Mouse (Mus musculus): ENCODE data around the gene Ccdc124. TPM values are rescaled to one million over a fixed set of nuclear protein-coding genes. Genes with fewer than 3 reads are reported as not detected.

The Ccdc124 gene
- polyA plus RNA-seq, 1 experiment from 2014 or later: 90.9 TPM

DNA sequence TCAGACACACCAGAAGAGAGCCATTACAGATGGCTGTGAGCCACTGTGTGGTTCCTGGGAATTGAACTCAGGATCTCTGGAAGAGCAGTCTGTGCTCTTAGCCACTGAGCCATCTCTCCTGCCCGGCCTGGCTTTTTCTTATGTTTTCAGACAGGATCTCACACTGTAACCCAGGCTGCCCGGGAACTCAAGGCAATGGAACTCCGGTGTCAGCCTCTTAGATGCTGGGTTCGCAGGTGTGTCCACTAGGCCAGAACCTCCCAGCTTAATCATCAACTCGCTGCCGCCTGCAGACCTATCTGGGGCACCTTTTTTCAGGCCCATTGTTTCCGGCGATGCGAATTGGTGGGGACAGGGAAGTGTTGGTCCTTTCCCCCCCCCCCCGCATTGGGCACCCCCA is 33.1 kb downstream of the Ccdc124 start:
- Histone ChIP-seq H3K27me3 (replicated peaks) (no peaks in the 10 kb centered on the region), H3K4me1 (peaks cover 19% of the 10 kb centered on the region), H3K36me3 (0 out of 2 replicates have a peak, but pooled peaks cover 6% of the 10 kb centered on the region), H3K4me2 (peak overlapping the region; percentile 31; the same call in 1 of the 2 replicates), H3K27ac (peak overlapping the region; percentile 87), H3K9ac (no peak overlapping the region), H3K4me3 (replicated peaks) (no peak overlapping the region), H3K9me3 (no peaks in the 10 kb centered on the region)
- 43% methylated on average over 10 of the region's 10 CpGs for WGBS
- ATAC-seq (ENCODE audit: insufficient read depth, low FRiP score, low read depth): no peak

DNA sequence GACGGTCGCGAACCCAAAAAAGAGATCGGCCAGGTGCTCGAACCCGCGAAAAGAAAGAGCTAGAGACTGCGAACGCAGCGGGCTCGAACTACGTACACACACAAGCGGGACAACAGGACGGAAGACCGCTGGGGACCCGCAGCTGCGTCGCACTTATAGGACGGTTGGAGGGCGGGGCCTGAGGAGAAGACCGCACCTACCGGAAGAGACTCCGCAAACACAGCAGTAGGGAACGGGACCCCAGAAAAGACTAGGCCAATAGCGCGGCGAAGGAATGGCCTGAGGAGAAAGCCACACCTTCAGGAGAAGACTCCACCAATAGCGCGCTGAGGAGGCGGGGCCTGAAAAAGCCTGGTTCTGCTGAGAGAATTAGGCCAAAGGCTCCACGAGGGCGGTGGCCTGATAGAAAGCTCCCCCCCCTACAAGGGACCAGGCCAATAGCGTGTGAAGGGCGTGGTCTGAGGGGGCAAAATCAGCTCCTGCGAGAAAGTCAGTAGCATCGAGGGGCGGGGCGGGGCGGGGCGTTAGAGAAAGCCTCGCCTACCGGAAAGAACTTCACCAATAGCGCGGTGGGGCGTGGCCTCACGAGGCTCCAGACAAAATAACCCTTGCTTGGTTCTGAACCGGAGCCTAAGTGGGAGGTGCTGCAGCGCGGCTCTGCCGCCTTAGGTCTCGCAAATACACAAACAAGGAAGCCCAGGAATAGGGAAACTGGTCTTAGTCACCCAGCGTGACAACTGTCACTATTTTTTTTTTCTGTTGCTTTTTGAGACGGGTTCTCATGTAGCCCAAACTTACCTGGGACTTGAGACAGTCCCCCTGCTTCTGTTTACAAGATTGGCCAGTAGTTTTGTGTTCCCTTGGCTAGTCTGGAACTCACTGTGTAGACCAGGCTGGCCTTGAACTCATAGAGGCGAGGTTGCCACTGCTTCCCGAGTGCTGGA is 34.1 kb downstream of the Ccdc124 start, which contains the start of gene Arrdc2:
Arrdc2 (minus strand) TSS at position 313 of the 944 bp plus-strand sequence.
- Histone ChIP-seq H3K36me3 (0 out of 2 replicates have a peak, but pooled peaks cover 6% of the 10 kb centered on the region), H3K9me3 (no peaks in the 10 kb centered on the region), H3K4me1 (peaks cover 19% of the 10 kb centered on the region), H3K27ac (peak within 1 kb of the TSS; percentile 91), H3K4me3 (replicated peaks) (peak within 1 kb of the TSS; percentile 70), H3K9ac (peak within 1 kb of the TSS; percentile 77), H3K4me2 (peak within 1 kb of the TSS; percentile 72), H3K27me3 (replicated peaks) (no peaks in the 10 kb centered on the region)
- peak; percentile 95 for ATAC-seq (ENCODE audit: insufficient read depth, low FRiP score, low read depth)
- WGBS: 2% methylated on average over 55 of the region's 55 CpGs

DNA sequence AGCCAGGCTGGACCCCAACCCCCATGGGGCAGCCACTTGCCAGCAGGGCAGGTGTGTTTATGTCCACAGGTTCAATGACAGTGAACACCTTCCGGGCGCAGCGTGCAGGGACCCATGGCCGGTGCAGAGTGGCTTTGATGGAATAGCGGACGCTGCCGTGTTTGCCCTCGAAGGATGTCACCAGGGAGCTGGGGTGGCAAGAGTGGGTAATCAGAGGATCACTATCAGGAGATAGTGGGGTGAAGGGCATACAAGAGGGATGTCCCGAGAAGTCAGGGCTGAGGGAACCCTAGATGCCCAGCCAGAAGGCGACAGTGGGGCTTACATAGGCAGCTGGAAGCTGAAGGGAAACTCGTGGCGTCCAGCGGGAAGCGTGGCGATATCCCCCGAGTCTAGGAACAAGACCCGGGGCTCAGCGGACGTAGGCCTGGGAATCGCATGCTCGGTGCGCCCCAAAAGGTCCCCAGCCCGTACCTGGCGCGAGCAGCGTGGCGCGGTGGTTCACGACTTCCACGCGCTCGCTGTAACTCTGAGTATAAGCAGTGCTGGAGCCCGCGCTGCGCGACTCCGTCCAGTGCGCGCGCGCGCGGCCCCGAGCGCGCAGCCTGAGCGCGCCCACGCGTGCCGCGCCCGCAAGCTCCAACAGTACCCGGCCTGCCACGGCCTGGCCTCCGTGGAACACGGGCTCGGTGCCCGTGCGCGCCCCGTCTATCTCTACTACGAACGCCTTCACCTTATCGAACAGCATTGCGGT is 34.9 kb downstream of the Ccdc124 start:
- ATAC-seq (ENCODE audit: insufficient read depth, low FRiP score, low read depth): peak; percentile 20
- Histone ChIP-seq H3K4me3 (replicated peaks) (peak overlapping the region; percentile 70), H3K4me2 (peak overlapping the region; percentile 72), H3K36me3 (0 out of 2 replicates have a peak, but pooled peaks cover 6% of the 10 kb centered on the region), H3K4me1 (peaks cover 19% of the 10 kb centered on the region), H3K27me3 (replicated peaks) (no peaks in the 10 kb centered on the region), H3K9me3 (no peaks in the 10 kb centered on the region), H3K9ac (peak overlapping the region; percentile 77), H3K27ac (peak overlapping the region; percentile 91)
- 2% methylated on average over 66 of the region's 66 CpGs for WGBS

DNA sequence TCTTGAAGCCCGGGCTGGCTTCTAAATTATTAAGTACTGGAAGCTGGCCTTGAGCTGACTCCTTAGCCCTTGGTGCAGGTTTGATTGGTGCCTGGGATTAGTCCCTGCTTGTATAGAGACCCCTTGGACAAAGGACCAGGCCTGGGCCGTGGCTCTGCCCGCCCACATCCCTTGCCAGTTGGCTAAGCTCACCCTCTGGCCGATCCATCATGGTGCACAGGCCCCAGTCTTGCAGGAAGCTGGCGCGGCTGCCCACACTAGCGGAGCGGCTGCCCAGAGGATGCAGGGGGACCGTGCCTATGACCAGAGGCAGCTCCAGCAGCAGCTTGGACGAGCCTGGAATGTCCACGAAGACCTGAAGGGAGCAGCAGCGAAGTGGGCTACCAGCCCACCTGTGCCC is 37.1 kb downstream of the Ccdc124 start:
- Histone ChIP-seq H3K27ac (no peak overlapping the region), H3K9ac (no peak overlapping the region), H3K27me3 (replicated peaks) (no peaks in the 10 kb centered on the region), H3K4me2 (no peak overlapping the region), H3K4me1 (peaks cover 24% of the 10 kb centered on the region), H3K4me3 (replicated peaks) (no peak overlapping the region), H3K36me3 (0 out of 2 replicates have a peak, but pooled peaks cover 6% of the 10 kb centered on the region), H3K9me3 (no peaks in the 10 kb centered on the region)
- ATAC-seq (ENCODE audit: insufficient read depth, low FRiP score, low read depth): no peak
- WGBS: 89% methylated on average over 12 of the region's 12 CpGs

DNA sequence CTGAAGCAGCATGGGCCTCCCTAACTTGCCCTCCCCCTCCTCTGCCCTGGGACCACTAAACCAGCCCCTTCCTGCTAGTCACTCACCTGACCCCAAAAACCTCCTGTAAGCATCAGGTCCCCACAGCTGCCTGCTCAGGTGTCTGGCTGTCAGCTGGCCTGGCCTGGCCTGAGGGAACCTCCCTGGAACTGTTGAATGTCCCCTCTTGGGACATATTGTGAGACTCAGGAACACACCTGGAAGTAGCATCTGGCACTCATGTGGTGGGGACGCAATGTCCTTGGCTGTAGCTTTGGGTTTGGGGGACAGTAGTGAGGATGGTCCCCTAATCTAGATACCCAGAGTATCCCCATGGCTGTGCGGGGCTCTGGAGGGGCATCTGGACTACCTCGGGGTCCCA is 39.7 kb downstream of the Ccdc124 start:
- Histone ChIP-seq H3K36me3 (0 out of 2 replicates have a peak, but pooled peaks cover 6% of the 10 kb centered on the region), H3K9me3 (no peaks in the 10 kb centered on the region), H3K9ac (no peak overlapping the region), H3K27ac (no peak overlapping the region), H3K4me1 (peaks cover 11% of the 10 kb centered on the region; the same call in 1 of the 2 replicates), H3K4me2 (no peak overlapping the region), H3K4me3 (replicated peaks) (no peak overlapping the region), H3K27me3 (replicated peaks) (no peaks in the 10 kb centered on the region)
- no peak for ATAC-seq (ENCODE audit: insufficient read depth, low FRiP score, low read depth)
- 89% methylated on average over 3 of the region's 3 CpGs for WGBS

DNA sequence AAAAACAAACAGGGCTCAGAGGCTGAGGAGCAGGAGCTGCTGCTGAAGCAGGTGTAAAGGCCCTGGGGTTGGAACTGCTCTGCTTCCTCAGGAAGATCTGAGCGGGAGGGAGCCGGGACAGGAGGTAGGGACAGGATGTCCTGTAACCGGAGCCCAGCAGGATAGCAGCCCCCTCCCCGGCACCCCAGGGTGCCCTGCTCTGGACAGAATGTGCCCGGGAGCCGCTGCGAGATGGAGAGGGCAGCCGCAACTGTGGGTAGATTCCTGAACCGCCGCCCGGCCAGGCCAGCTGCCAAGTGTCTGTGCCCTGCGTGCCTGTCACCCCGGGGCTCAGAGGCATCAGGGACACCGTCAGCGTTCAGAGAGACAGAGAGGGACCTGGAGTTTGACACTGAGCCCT is 40.2 kb downstream of the Ccdc124 start:
- H3K4me2 ChIP-seq: no peak overlapping the region
- H3K36me3 ChIP-seq: 0 out of 2 replicates have a peak, but pooled peaks cover 6% of the 10 kb centered on the region
- WGBS: 43% methylated on average over 15 of the region's 15 CpGs
- H3K27ac ChIP-seq: no peak overlapping the region
- H3K27me3 ChIP-seq (replicated peaks): no peaks in the 10 kb centered on the region
- H3K9ac ChIP-seq: no peak overlapping the region
- no peaks in the 10 kb centered on the region for H3K9me3 ChIP-seq
- H3K4me1 ChIP-seq: peaks cover 7% of the 10 kb centered on the region; the same call in 1 of the 2 replicates
- no peak overlapping the region for H3K4me3 ChIP-seq (replicated peaks)
- ATAC-seq (ENCODE audit: insufficient read depth, low FRiP score, low read depth): no peak

DNA sequence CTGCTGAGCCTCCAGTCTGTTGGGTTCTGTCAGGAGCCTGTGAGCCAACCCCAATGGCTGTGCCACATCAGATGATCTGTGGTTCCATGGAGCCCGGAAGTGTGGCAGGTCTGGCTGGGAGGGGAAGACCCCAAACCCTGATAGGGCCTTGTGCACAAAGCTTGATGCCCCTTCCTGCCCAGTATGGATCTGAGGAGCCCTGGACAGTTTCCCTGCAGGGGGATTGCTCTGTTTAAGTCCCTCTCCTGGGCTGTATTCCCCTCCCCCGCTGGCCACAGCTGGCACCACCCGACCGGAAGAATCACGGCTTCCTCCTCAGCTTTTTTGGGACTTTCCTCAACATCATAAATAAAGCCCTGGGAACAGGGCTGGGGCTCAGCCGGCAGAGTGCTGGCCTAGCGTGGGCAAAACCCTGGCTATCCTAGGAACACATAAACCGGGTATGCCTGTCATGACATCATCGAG is 40.7 kb downstream of the Ccdc124 start:
- ATAC-seq (ENCODE audit: insufficient read depth, low FRiP score, low read depth): no peak

DNA sequence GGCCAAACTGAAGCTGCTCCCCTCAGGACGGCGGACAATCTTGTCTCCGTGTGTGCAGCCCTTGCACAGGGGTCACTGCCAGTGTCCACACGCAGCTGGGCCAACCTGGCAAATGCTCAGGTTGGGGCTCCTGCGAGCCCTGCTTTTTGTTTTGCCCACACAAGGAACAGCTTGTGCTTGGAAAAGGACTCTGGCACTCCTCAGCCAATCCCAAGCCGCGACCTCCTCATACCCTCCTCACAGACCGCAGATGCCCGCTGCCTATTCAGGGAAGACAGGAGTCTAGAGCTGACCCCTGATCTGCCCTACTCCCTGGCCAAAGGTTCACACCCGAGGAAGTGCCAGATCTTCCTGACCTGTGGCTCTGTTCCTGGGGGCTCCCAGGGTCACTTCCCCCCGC is 41.4 kb downstream of the Ccdc124 start:
- H3K27ac ChIP-seq: no peak overlapping the region
- H3K4me3 ChIP-seq (replicated peaks): no peak overlapping the region
- H3K27me3 ChIP-seq (replicated peaks): no peaks in the 10 kb centered on the region
- no peak for ATAC-seq (ENCODE audit: insufficient read depth, low FRiP score, low read depth)
- no peaks in the 10 kb centered on the region for H3K9me3 ChIP-seq
- H3K4me1 ChIP-seq: 0 out of 2 replicates have a peak, but pooled peaks cover 5% of the 10 kb centered on the region
- 0 out of 2 replicates have a peak, but pooled peaks cover 5% of the 10 kb centered on the region for H3K36me3 ChIP-seq
- H3K9ac ChIP-seq: no peak overlapping the region
- 65% methylated on average over 11 of the region's 11 CpGs for WGBS
- no peak overlapping the region for H3K4me2 ChIP-seq

More for the DNA sequence above, 40.7 kb downstream of the Ccdc124 start:
- Histone ChIP-seq H3K27ac (no peak overlapping the region), H3K9ac (no peak overlapping the region), H3K27me3 (replicated peaks) (no peaks in the 10 kb centered on the region), H3K9me3 (no peaks in the 10 kb centered on the region), H3K36me3 (0 out of 2 replicates have a peak, but pooled peaks cover 6% of the 10 kb centered on the region), H3K4me1 (0 out of 2 replicates have a peak, but pooled peaks cover 5% of the 10 kb centered on the region), H3K4me2 (no peak overlapping the region), H3K4me3 (replicated peaks) (no peak overlapping the region)
- 41% methylated on average over 9 of the region's 9 CpGs for WGBS

DNA sequence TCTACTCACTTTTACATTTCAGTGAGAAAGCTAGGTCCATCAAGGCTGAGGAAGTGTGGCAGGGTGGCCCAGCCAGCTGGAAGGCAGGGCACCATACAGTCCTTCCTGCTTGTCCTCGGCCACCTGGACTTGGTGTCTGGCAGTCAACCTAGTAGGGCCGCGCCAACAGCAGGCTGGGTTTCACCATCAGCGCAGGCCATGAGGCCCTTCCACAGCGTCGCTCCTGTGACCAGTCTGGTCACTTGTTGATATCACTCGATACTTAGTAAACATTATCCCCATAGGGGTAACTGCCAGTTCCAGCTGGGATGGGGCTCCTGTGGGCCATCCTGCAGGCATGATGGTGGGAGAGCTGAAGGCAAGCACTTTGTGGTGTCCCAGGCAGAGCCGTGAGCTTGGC is 42.2 kb downstream of the Ccdc124 start:
- H3K9me3 ChIP-seq: no peaks in the 10 kb centered on the region
- 0 out of 2 replicates have a peak, but pooled peaks cover 5% of the 10 kb centered on the region for H3K4me1 ChIP-seq
- H3K4me3 ChIP-seq (replicated peaks): no peak overlapping the region
- WGBS: 77% methylated on average over 8 of the region's 8 CpGs
- no peaks in the 10 kb centered on the region for H3K27me3 ChIP-seq (replicated peaks)
- H3K36me3 ChIP-seq: 0 out of 2 replicates have a peak, but pooled peaks cover 3% of the 10 kb centered on the region
- ATAC-seq (ENCODE audit: insufficient read depth, low FRiP score, low read depth): no peak
- H3K4me2 ChIP-seq: no peak overlapping the region
- H3K9ac ChIP-seq: no peak overlapping the region
- H3K27ac ChIP-seq: no peak overlapping the region

DNA sequence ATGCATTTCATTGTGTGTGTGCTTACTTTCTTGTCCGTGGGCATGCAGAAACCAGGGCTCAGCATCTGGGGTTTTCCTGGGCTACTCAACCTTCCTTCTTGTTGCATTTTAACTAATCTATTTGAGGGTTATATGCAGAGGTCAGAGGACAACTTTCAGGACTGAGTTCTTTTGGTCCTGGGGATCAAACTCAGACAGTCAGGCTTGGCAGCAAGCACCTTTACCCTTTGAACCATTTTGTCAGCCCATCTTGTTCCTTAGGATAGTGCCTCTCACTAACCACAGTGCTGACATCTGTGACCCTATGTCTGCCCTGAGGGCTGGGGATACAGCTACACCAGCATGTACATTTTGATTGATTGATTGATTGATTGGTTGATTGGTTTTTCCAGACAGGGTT is 45.9 kb downstream of the Ccdc124 start:
- no peak overlapping the region for H3K4me2 ChIP-seq
- H3K36me3 ChIP-seq: no peaks in the 10 kb centered on the region
- no peak overlapping the region for H3K4me3 ChIP-seq (replicated peaks)
- 0 out of 2 replicates have a peak, but pooled peaks cover 3% of the 10 kb centered on the region for H3K4me1 ChIP-seq
- WGBS: 91% methylated on average over 1 of the region's 1 CpGs
- H3K27me3 ChIP-seq (replicated peaks): no peaks in the 10 kb centered on the region
- no peak overlapping the region for H3K9ac ChIP-seq
- H3K9me3 ChIP-seq: no peaks in the 10 kb centered on the region
- no peak for ATAC-seq (ENCODE audit: insufficient read depth, low FRiP score, low read depth)
- H3K27ac ChIP-seq: no peak overlapping the region

DNA sequence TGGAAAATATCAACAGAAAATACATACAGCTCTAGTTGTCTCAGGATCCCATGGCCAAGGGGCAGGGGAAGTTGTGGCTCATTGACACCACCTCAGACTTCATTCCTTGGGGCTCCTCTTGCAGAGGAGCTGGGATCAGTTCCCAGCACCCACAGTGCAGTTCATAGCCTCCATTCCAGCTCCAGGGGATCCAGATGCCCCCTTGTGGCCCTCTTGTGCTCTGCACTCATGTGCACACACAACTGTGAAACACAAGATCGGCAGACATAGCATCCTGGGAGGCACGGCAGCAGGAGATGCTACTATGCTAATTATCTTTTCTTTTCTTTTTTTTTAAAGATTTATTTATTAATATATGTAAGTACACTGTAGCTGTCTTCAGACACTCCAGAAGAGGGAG is 46.7 kb downstream of the Ccdc124 start:
- H3K4me3 ChIP-seq (replicated peaks): no peak overlapping the region
- no peak overlapping the region for H3K27ac ChIP-seq
- H3K4me2 ChIP-seq: no peak overlapping the region
- H3K36me3 ChIP-seq: no peaks in the 10 kb centered on the region
- no peaks in the 10 kb centered on the region for H3K4me1 ChIP-seq
- WGBS: 93% methylated on average over 2 of the region's 2 CpGs
- no peak overlapping the region for H3K9ac ChIP-seq
- H3K9me3 ChIP-seq: no peaks in the 10 kb centered on the region
- no peak for ATAC-seq (ENCODE audit: insufficient read depth, low FRiP score, low read depth)
- H3K27me3 ChIP-seq (replicated peaks): no peaks in the 10 kb centered on the region

Data from stomach, embryonic 15.5 days (tissue).